Mouse (Mus musculus) activated CD4-positive, CD25-positive, alpha-beta regulatory T cell (primary cell): ENCODE data around the gene Agr3. TPM values are rescaled to one million over a fixed set of nuclear protein-coding genes. Genes with fewer than 3 reads are reported as not detected.

Experiments
- polyA plus RNA-seq, 2 experiments: library from polyadenylated mRNA; unstranded; fragments of 100-300 nt; shearing (Covaris generic); gene quantifications; one replicate each; pipeline ENCODE4 v1.2.1; 2017

Agr3 gene
- polyA plus RNA-seq, result under 1 TPM in 1 of 2 experiments, not detected in 1; 0.28 TPM

DNA sequence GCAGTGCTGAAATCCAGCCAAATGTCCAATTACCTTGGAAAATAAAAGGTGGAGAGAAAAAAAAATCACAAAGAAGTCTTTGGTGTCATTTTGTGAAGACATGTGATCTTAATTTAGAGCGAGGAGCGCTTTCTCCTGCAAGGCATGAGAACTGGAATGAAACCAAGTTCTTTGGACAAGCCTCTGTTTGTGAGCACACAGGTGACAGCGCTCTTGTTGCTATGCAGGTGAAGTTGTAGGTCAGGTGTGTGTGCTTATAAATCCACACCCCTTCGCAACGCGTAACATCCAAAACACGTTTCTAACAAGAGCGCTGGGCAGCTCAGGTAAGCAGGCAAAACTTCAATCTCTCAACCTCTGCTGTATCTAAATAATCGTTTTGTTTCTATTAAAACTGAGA, at the start of gene Agr3:
Agr3 (plus strand) TSS at position 219 of the 400 bp plus-strand sequence.

DNA sequence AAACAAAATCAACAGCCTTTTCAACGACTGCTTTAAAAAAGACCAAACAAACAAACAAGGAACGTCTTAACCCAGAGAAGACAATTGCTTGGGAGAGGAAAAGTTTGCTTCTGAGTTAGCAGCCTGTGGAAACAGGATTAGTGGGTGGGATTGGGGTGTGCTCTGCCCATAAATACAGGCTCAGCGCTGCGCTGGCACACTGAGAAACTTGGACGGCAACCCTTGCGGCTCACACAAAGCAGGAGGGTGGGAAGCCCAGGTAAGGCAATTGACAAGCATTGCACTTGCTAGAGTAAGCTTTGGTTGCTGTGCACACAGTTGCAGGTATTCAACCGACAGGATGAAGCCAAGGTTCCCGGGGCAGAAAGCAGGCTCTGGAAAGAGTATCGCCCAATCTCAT, 67.3 kb downstream of the Agr3 start, which contains the start of gene Agr2:
Agr2 (plus strand) TSS at position 197 of the 400 bp plus-strand sequence.

Other genes starting within 250 kb of the Agr3 start
- gene Agr2, start 67.3 kb downstream of the Agr3 start, polyA plus RNA-seq, result under 1 TPM in 1 of 2 experiments, not detected in 1; 0.22 TPM
- gene Tspan13, start 116.9 kb downstream of the Agr3 start, polyA plus RNA-seq, result 100 to 1,000 TPM; 264 to 328 TPM
- gene Ankmy2, start 231.5 kb downstream of the Agr3 start, polyA plus RNA-seq, result 10 to 100 TPM; 37.8 to 54.4 TPM
- 100 to 1,000 TPM; 124 to 200 TPM for gene Bzw2, start 232.5 kb downstream of the Agr3 start, polyA plus RNA-seq